Mouse (Mus musculus): ENCODE measurements around the gene D430019H16Rik.

The D430019H16Rik gene

GRCm38 (mm10) chr12:105541590-105542402, 88.1 kb downstream of the D430019H16Rik start:
- no peak for DNase-seq

GRCm38 (mm10) chr12:105542513-105542912, 88.9 kb downstream of the D430019H16Rik start:
- DNase-seq, result no peak
